Mouse (Mus musculus): ENCODE results near the gene Cers5.

Gene Cers5

GRCm38 (mm10) chr15:99727039-99727438, 45.6 kb downstream of the Cers5 start:
- in situ Hi-C loops (cut with MboI; ENCODE audit: low sequenced_read_pairs) = loop anchor here (10.0 kb wide), 1 partner anchor 168 kb away; no protein-coding TSS in a partner anchor

GRCm38 (mm10) chr15:99726549-99726948, 46.1 kb downstream of the Cers5 start:
- in situ Hi-C loops (cut with MboI; ENCODE audit: low sequenced_read_pairs) = loop anchor here (10.0 kb wide), 1 partner anchor 168 kb away; no protein-coding TSS in a partner anchor

- in situ Hi-C loops (cut with MboI; ENCODE audit: low sequenced_read_pairs) = loop anchor here (10.0 kb wide), 1 partner anchor 169 kb away; no protein-coding TSS in a partner anchor
These were observed 47.1 kb downstream of the Cers5 start, which contains the start of gene Cox14 for GRCm38 (mm10) chr15:99725341-99726155. TSS of gene Cox14 (plus strand) at chr15:99725618.

GRCm38 (mm10) chr15:99724292-99725021, 48.2 kb downstream of the Cers5 start:
- in situ Hi-C loops (cut with MboI; ENCODE audit: low sequenced_read_pairs) = loop anchor here (10.0 kb wide), 1 partner anchor 170 kb away; no protein-coding TSS in a partner anchor

GRCm38 (mm10) chr15:99723515-99724291, 49.0 kb downstream of the Cers5 start:
- in situ Hi-C loops (cut with MboI; ENCODE audit: low sequenced_read_pairs) = loop anchor here (10.0 kb wide), 1 partner anchor 171 kb away; no protein-coding TSS in a partner anchor

- in situ Hi-C loops (cut with MboI; ENCODE audit: low sequenced_read_pairs) = loop anchor here (10.0 kb wide), 1 partner anchor 172 kb away; no protein-coding TSS in a partner anchor
These were observed 49.6 kb downstream of the Cers5 start for GRCm38 (mm10) chr15:99723120-99723514.

GRCm38 (mm10) chr15:99721921-99722743, 50.6 kb downstream of the Cers5 start:
- in situ Hi-C loops (cut with MboI; ENCODE audit: low sequenced_read_pairs) = loop anchor here (10.0 kb wide), 1 partner anchor 173 kb away; no protein-coding TSS in a partner anchor

- in situ Hi-C loops (cut with MboI; ENCODE audit: low sequenced_read_pairs) = loop anchor here (10.0 kb wide), 1 partner anchor 175 kb away; no protein-coding TSS in a partner anchor
These were observed 52.8 kb downstream of the Cers5 start for GRCm38 (mm10) chr15:99719865-99720264.

GRCm38 (mm10) chr15:99718461-99719021, 54.1 kb downstream of the Cers5 start:
- in situ Hi-C loops (cut with MboI; ENCODE audit: low sequenced_read_pairs) = no loop called here

GRCm38 (mm10) chr15:99717386-99718334, 55.0 kb downstream of the Cers5 start, which contains the start of gene Gpd1:
TSS of gene Gpd1 (plus strand) at chr15:99717515.
- in situ Hi-C loops (cut with MboI; ENCODE audit: low sequenced_read_pairs) = no loop called here

GRCm38 (mm10) chr15:99716814-99717213, 55.9 kb downstream of the Cers5 start:
- in situ Hi-C loops (cut with MboI; ENCODE audit: low sequenced_read_pairs) = no loop called here

GRCm38 (mm10) chr15:99715982-99716746, 56.5 kb downstream of the Cers5 start:
- in situ Hi-C loops (cut with MboI; ENCODE audit: low sequenced_read_pairs) = no loop called here

- in situ Hi-C loops (cut with MboI; ENCODE audit: low sequenced_read_pairs) = no loop called here
These were observed 57.3 kb downstream of the Cers5 start for GRCm38 (mm10) chr15:99715361-99715865.

GRCm38 (mm10) chr15:99714858-99715257, 57.8 kb downstream of the Cers5 start:
- in situ Hi-C loops (cut with MboI; ENCODE audit: low sequenced_read_pairs) = no loop called here

- in situ Hi-C loops (cut with MboI; ENCODE audit: low sequenced_read_pairs) = no loop called here
These were observed 58.5 kb downstream of the Cers5 start for GRCm38 (mm10) chr15:99714206-99714605.

- in situ Hi-C loops (cut with MboI; ENCODE audit: low sequenced_read_pairs) = no loop called here
These were observed 59.1 kb downstream of the Cers5 start for GRCm38 (mm10) chr15:99713569-99713968.

Measured in CH12F3 (cell line).